ENCODE assay signal across 19 mouse cellular contexts in genomic region chr1:40924780-40925179, GRCm38 (mm10).
A peak's percentile ranks its signal among the peaks of the same experiment; 100 is the strongest.
DNase-seq lines count a peak whose midpoint lies in the region; ATAC-seq lines count a peak whose summit lies in the region.
"Had no signal": no experiment of that assay in that cellular context is flagged by ENCODE, and none has a peak within 500 bp of the region (broad histone marks: within the 10 kb centered on the region; RNA-seq: fewer than 3 reads in every experiment).

No protein-coding gene starts in this region.

- no peak for ATAC-seq in embryonic facial prominence, embryonic 14.5 days (ENCODE audit: low read depth)
- peak; percentile 86 for ATAC-seq in kidney, embryonic 16.5 days (ENCODE audit: low FRiP score, low TSS enrichment)
- ATAC-seq in limb, embryonic 13.5 days (ENCODE audit: low FRiP score, low read depth) = no peak; the same call in 1 of the 2 replicates
- ATAC-seq: CD4-positive, CD25-positive, alpha-beta regulatory T cell, adult 4 months; intestine, embryonic 15.5 days had no signal

- no peak overlapping the region for H3K9ac ChIP-seq in embryonic facial prominence, embryonic 14.5 days (ENCODE audit: low read depth, low read length)
- H3K9ac ChIP-seq in kidney, embryonic 16.5 days (replicated peaks; ENCODE audit: low read length) = no peak overlapping the region
- H3K9ac ChIP-seq in limb, embryonic 13.5 days = no peak overlapping the region
- H3K9ac ChIP-seq: heart, embryonic 12.5 days; hindbrain, embryonic 14.5 days; intestine, embryonic 15.5 days; neural tube, embryonic 13.5 days had no signal

- H3K36me3 ChIP-seq in embryonic facial prominence, embryonic 14.5 days (ENCODE audit: control insufficient read depth, insufficient read depth, low read length) = no peaks in the 10 kb centered on the region
- no peaks in the 10 kb centered on the region for H3K36me3 ChIP-seq in kidney, embryonic 16.5 days (ENCODE audit: insufficient read depth, low read length)
- no peaks in the 10 kb centered on the region for H3K36me3 ChIP-seq in limb, embryonic 13.5 days
- H3K36me3 ChIP-seq: G1E; heart, embryonic 12.5 days; intestine, embryonic 15.5 days; midbrain, embryonic 10.5 days; neural tube, embryonic 13.5 days had no signal

- no peak overlapping the region for H3K4me3 ChIP-seq in embryonic facial prominence, embryonic 14.5 days (ENCODE audit: low read depth, low read length)
- H3K4me3 ChIP-seq in kidney, embryonic 16.5 days (ENCODE audit: low read length) = no peak overlapping the region
- H3K4me3 ChIP-seq in limb, embryonic 13.5 days = no peak overlapping the region
- H3K4me3 ChIP-seq: heart, embryonic 12.5 days; intestine, embryonic 15.5 days; midbrain, embryonic 10.5 days; neural tube, embryonic 13.5 days had no signal

- 39% methylated on average over 7 of the region's 7 CpGs for WGBS in embryonic facial prominence, embryonic 14.5 days
- WGBS in kidney, embryonic 16.5 days = 23% methylated on average over 7 of the region's 7 CpGs
- WGBS in limb, embryonic 13.5 days = 27% methylated on average over 7 of the region's 7 CpGs

- H3K27me3 ChIP-seq in embryonic facial prominence, embryonic 14.5 days (replicated peaks; ENCODE audit: control insufficient read depth, insufficient read depth, low read length) = no peaks in the 10 kb centered on the region
- no peaks in the 10 kb centered on the region for H3K27me3 ChIP-seq in kidney, embryonic 16.5 days (ENCODE audit: insufficient read depth, low read length)
- H3K27me3 ChIP-seq in limb, embryonic 13.5 days = no peaks in the 10 kb centered on the region
- H3K27me3 ChIP-seq: heart, embryonic 12.5 days; intestine, embryonic 15.5 days; neural tube, embryonic 13.5 days had no signal

- H3K4me1 ChIP-seq in embryonic facial prominence, embryonic 14.5 days (ENCODE audit: control insufficient read depth, insufficient read depth, low read length) = 0 out of 2 replicates have a peak, but pooled peaks cover 3% of the 10 kb centered on the region
- H3K4me1 ChIP-seq in kidney, embryonic 16.5 days (ENCODE audit: insufficient read depth, low read length) = 0 out of 2 replicates have a peak, but pooled peaks cover 4% of the 10 kb centered on the region
- H3K4me1 ChIP-seq in limb, embryonic 13.5 days = peaks cover 11% of the 10 kb centered on the region
- H3K4me1 ChIP-seq: heart, embryonic 12.5 days; intestine, embryonic 15.5 days; midbrain, embryonic 10.5 days; neural tube, embryonic 13.5 days had no signal

- DNase-seq in embryo, embryonic 10 days (ENCODE audit: low spot score) = peak; percentile 4
- DNase-seq in embryo, embryonic 9.5 days (ENCODE audit: extremely low spot score) = no peak
- DNase-seq in embryonic facial prominence, embryonic 14.5 days (ENCODE audit: low spot score) = peak; percentile 31
- no peak for DNase-seq in thymus, postnatal 10 days (ENCODE audit: low spot score in 2 of 2)
- DNase-seq in thymus, postnatal 0 days (ENCODE audit: low spot score) = no peak
- DNase-seq in left cerebral cortex, adult 9 months (ENCODE audit: low spot score in 2 of 2) = no peak
- DNase-seq: cerebellum, adult 9-11 months; liver; lung, adult 18-20 months; lung, postnatal 4 days had no signal

- no peak overlapping the region for H3K4me2 ChIP-seq in embryonic facial prominence, embryonic 14.5 days (ENCODE audit: low read depth, low read length)
- H3K4me2 ChIP-seq in kidney, embryonic 16.5 days (replicated peaks; ENCODE audit: low read depth, low read length) = peak overlapping the region; percentile 13
- H3K4me2 ChIP-seq in limb, embryonic 13.5 days (replicated peaks) = peak overlapping the region; percentile 21; the same call in 1 of the 2 replicates
- H3K4me2 ChIP-seq: heart, embryonic 12.5 days; hindbrain, embryonic 14.5 days; intestine, embryonic 15.5 days; neural tube, embryonic 13.5 days had no signal

- H3K9me3 ChIP-seq in embryonic facial prominence, embryonic 14.5 days (ENCODE audit: control insufficient read depth, low read length) = no peaks in the 10 kb centered on the region
- H3K9me3 ChIP-seq in kidney, embryonic 16.5 days (ENCODE audit: low read length) = no peaks in the 10 kb centered on the region
- H3K9me3 ChIP-seq in limb, embryonic 13.5 days = no peaks in the 10 kb centered on the region
- H3K9me3 ChIP-seq: G1E; heart, embryonic 12.5 days; intestine, embryonic 15.5 days; midbrain, embryonic 10.5 days; neural tube, embryonic 13.5 days had no signal

- no peak overlapping the region for H3K27ac ChIP-seq in embryonic facial prominence, embryonic 14.5 days (replicated peaks; ENCODE audit: low read depth, low read length)
- peak overlapping the region; percentile 86 for H3K27ac ChIP-seq in kidney, embryonic 16.5 days (ENCODE audit: low read length)
- 0 out of 2 replicates have a peak overlapping the region, but pooled peaks have one; percentile 22 for H3K27ac ChIP-seq in limb, embryonic 13.5 days
- H3K27ac ChIP-seq: hindbrain, embryonic 14.5 days; intestine, embryonic 15.5 days; midbrain, embryonic 10.5 days; neural tube, embryonic 13.5 days had no signal

Comparison
In these comparisons a context has a peak if more than half of its experiments do, and no peak if none do; other contexts are left out.
1. DNase-seq: peak in embryo, embryonic 10 days (single experiment) and embryonic facial prominence, embryonic 14.5 days (single experiment); none in embryo, embryonic 9.5 days (single experiment), thymus, postnatal 10 days (0 of 2), thymus, postnatal 0 days (single experiment) and left cerebral cortex, adult 9 months (0 of 2).